Mouse (Mus musculus): ENCODE data around the gene Dtx3l.

- TF ChIP-seq CTCF (IDR thresholded peaks at IDR 0.05; ENCODE audit: borderline replicate concordance, insufficient read depth, low read length), result no peak
- TF ChIP-seq POLR2A (IDR thresholded peaks at IDR 0.05; ENCODE audit: low read depth, low read length), result no peak
Measured at GRCm38 (mm10) chr16:35911449-35911848, 27.5 kb downstream of the Dtx3l start.

Data from embryonic fibroblast, embryonic 13.5 days (primary cell).